Mouse (Mus musculus): ENCODE measurements around the gene Tmtc4. TPM values are rescaled to one million over a fixed set of nuclear protein-coding genes. Genes with fewer than 3 reads are reported as not detected.
A peak's percentile ranks its signal among the peaks of the same experiment; 100 is the strongest.

Tmtc4 gene
- 32.4 and 39.9 TPM in 2 replicates for polyA plus RNA-seq (2015; fragmentation: Nextera tagmentation; extraction: Ambion mirVana)

DNA sequence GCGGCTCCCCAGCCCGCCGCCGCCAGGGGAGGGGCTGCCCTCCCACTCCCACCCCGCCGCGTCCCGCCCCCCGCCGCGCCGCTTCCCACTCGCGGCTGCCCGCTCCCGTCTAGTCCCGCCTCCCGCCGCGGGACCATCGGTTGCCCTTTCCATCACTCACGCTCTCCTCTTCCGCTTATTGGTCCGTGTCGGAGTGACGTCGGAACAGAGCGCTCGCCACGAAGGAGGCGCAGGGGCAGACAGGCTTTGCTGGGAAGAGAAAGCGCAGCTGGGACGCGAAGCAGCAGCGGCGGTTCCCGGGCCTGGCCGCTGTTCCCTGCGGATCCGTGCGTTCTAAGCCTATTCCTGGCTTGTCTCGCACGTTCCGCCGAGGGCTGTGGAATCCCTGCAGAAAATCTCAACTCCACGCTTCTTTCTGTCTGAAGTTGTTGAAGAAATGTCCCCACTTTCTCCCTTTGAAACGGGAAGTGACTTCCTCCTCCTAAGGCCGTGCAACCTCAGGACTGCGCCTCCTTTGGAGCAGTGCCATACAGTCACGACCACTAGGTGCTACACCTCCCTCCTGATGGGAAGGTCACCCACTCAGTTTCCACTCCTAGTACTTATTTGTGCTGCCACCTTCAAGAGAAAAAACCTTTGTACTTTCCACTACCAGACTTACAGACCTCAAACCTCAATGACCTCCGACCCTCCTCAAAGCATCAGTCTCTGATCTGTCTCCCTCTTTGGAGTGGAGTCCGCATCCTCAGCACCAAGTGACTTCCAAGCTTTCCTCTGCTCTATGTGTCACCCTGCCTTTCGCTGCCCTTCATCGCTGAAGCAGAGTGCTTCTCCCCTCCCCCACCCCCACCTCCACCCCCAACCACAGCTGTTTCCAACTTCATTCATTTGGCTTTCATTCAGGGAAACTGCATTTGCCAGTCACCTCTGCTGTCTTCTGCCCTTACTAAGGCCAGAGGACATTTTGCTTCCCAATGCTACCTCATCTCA, at the start of gene Tmtc4:
Gene Tmtc4, minus strand, starts transcription at position 810 of the 990 bp plus-strand sequence.
- WGBS, result under 1% methylated on average over 37 of the region's 54 CpGs
- ATAC-seq, result peak; percentile 99

DNA sequence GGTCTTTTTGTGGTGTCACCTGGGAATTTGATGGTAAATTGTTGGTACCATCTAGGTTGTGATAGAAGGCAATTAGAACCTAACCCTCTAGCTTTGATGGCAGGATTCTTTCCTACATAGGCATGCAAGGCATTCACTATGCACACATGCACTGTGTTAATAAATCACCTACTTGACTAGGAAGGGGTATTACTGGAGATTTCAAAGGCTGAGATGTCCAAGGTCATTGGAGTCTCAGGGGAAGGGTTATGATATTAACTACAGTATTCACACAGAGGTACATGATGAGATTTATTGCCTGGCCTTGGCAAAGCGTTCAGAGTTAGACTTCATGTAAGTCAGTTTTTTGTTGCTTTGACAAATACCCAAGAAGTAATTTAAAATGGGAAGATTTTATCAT, 48.6 kb upstream of the Tmtc4 start:
- Histone ChIP-seq H3K9me3 (replicated peaks) (0 out of 2 replicates have a peak, but pooled peaks cover 3% of the 10 kb centered on the region), H3K4me1 (no peaks in the 10 kb centered on the region), H3K27ac (no peak overlapping the region), H3K4me3 (no peak overlapping the region), H3K27me3 (no peaks in the 10 kb centered on the region), H3K36me3 (ENCODE audit: poor library complexity, severe bottlenecking) (no peaks in the 10 kb centered on the region), H3K9ac (no peak overlapping the region), H3K4me2 (no peak overlapping the region)
- 89% methylated on average over 1 of the region's 1 CpGs for WGBS
- no peak for ATAC-seq

More for the DNA sequence above, at the start of gene Tmtc4:
- H3K27me3 ChIP-seq, result no peaks in the 10 kb centered on the region
- peak within 1 kb of the TSS; percentile 87 for H3K9ac ChIP-seq
- H3K27ac ChIP-seq, result peak within 1 kb of the TSS; percentile 92
- no peaks in the 10 kb centered on the region for H3K36me3 ChIP-seq (ENCODE audit: poor library complexity, severe bottlenecking)
- H3K4me3 ChIP-seq, result peak within 1 kb of the TSS; percentile 84
- H3K4me2 ChIP-seq, result peak within 1 kb of the TSS; percentile 91
- no peaks in the 10 kb centered on the region for H3K9me3 ChIP-seq (replicated peaks)
- peaks cover 18% of the 10 kb centered on the region for H3K4me1 ChIP-seq

DNA sequence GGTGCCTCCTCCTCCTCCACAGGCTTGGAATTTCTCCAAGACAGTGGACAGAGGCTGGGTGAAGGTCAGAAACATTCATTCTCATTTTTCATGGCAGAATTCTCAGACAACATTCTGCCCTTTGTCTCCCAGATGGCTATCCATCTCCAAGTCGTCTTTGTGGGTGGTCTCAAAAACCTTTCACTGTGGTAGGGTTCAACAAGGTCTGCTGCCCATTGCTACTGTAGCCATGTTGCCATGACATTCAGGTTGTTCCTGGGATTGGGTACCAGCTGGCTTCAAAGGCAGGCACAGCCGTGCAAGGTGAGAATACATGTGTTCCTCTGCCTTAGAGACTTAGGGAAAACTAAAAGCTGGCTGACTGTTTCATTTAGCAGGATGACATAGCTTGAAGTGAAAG, 44.0 kb upstream of the Tmtc4 start:
- 86% methylated on average over 2 of the region's 2 CpGs for WGBS
- H3K27me3 ChIP-seq, result no peaks in the 10 kb centered on the region

DNA sequence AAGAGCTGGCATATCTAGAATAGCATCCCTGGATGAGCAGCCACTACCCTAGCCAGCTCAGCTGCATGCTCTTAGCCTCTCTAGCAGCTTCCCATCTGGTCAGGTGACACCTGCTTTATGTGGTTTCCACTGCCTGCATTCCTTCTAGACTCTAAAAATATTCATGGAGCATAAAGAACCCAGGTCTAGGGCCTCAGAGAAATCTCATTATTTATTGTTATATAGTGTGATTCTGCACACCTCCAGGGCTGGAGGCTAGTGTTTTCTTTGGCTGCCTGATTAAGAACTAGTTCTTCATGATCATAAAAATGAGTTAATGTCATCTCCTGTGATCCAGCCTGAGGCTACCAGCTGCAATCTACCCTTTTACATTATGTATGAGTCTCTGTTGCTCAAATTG, 39.1 kb upstream of the Tmtc4 start:
- no peak overlapping the region for H3K4me3 ChIP-seq
- H3K9me3 ChIP-seq (replicated peaks), result no peaks in the 10 kb centered on the region
- no peaks in the 10 kb centered on the region for H3K4me1 ChIP-seq
- no peak overlapping the region for H3K27ac ChIP-seq
- no peak overlapping the region for H3K4me2 ChIP-seq
- no peak for ATAC-seq
- H3K36me3 ChIP-seq (ENCODE audit: poor library complexity, severe bottlenecking), result no peaks in the 10 kb centered on the region
- no peak overlapping the region for H3K9ac ChIP-seq
- no peaks in the 10 kb centered on the region for H3K27me3 ChIP-seq

More for the DNA sequence above, 44.0 kb upstream of the Tmtc4 start:
- H3K4me1 ChIP-seq, result no peaks in the 10 kb centered on the region
- no peak overlapping the region for H3K4me2 ChIP-seq
- no peaks in the 10 kb centered on the region for H3K36me3 ChIP-seq (ENCODE audit: poor library complexity, severe bottlenecking)
- no peak overlapping the region for H3K9ac ChIP-seq
- ATAC-seq, result no peak
- H3K4me3 ChIP-seq, result no peak overlapping the region
- H3K27ac ChIP-seq, result no peak overlapping the region
- 0 out of 2 replicates have a peak, but pooled peaks cover 3% of the 10 kb centered on the region for H3K9me3 ChIP-seq (replicated peaks)

DNA sequence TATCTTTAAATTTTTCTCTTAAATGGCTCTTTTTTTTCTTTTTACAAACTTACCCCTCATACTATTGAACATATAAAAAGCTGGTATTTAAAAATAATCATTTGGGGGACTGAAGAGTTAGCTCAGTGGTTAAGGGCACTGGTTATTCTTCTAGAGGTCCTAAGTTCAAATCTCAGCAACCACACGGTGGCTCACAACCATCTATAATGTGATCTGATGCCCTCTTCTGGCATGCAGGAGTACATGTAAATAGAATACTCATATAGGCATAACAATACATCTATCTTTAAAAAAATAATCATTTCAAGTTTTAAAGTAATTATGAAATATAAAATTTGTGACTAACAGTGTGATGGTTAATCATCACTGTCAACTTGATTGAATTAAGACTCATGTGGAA, 32.5 kb upstream of the Tmtc4 start:
- Histone ChIP-seq H3K9ac (no peak overlapping the region), H3K4me3 (no peak overlapping the region), H3K9me3 (replicated peaks) (no peaks in the 10 kb centered on the region), H3K4me1 (no peaks in the 10 kb centered on the region), H3K4me2 (no peak overlapping the region), H3K27ac (no peak overlapping the region), H3K36me3 (ENCODE audit: poor library complexity, severe bottlenecking) (no peaks in the 10 kb centered on the region), H3K27me3 (no peaks in the 10 kb centered on the region)
- ATAC-seq, result no peak
- WGBS, result 93% methylated on average over 1 of the region's 1 CpGs

DNA sequence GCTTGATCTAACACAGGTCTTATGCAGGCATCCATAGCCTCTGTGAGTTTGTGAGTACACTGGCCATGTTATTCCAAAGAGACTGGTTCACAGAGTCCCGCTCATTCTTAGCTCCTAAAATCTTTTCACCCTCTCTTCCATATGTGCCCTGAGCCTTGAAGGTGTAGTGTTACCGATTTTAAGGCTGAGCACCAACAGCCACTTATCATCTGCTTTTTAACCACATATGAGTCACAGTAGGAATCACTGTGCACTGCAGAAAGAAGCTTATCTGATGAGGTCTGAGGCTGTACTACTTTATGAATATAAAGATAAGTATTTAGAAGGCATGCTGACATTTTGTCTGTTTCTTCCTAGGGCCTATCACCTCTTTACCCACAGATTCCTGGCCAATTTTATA, 31.9 kb upstream of the Tmtc4 start:
- H3K9me3 ChIP-seq (replicated peaks), result no peaks in the 10 kb centered on the region
- H3K27ac ChIP-seq, result no peak overlapping the region
- WGBS, result 89% methylated on average over 2 of the region's 2 CpGs
- H3K27me3 ChIP-seq, result no peaks in the 10 kb centered on the region
- no peak overlapping the region for H3K4me2 ChIP-seq
- ATAC-seq, result no peak
- H3K4me3 ChIP-seq, result no peak overlapping the region
- H3K36me3 ChIP-seq (ENCODE audit: poor library complexity, severe bottlenecking), result no peaks in the 10 kb centered on the region
- no peak overlapping the region for H3K9ac ChIP-seq
- no peaks in the 10 kb centered on the region for H3K4me1 ChIP-seq

DNA sequence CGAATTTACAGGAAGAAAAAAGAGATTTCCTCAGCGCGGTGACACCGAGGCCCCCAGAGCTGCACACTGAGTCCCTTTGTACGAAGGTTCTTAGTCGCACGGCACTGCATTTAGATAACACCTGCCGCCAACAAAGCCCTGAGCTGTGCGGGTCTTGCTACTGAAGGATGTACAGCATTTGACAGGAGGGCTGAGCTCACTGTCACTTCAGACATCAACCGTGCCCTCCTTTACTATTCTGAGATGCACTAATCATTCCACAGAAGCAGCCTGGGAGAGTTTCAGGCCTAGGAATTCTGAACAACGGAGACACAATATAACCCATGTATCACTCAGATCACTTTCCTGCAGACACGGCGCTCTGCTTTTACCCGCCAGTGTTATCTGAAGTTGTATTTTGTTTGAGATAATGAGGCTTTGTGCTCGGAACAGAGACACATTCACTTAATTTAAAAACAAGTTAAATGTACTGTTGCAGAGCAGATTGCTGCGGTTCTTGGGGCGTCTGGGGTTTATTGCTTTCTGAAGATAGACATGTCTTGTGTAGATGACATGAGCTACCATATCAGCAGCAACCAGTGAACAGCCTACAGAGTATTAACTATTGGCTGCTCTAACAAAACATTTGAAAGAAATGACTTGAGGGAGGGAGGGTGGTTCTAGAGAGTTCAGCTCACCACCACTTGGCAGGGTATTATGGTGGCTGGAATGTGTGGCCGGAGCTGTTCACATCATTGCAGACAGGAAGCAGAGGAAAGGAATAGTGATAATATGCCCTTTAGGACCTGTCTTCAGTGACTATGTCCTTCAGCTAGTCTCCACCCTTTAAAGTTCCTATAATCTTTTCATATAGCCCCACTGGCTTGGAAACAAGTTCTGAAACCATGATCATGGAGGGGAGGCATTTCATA, 25.5 kb upstream of the Tmtc4 start:
- Histone ChIP-seq H3K4me3 (no peak overlapping the region), H3K4me2 (0 out of 2 replicates have a peak overlapping the region, but pooled peaks have one; percentile 2), H3K36me3 (ENCODE audit: poor library complexity, severe bottlenecking) (no peaks in the 10 kb centered on the region), H3K4me1 (peaks cover 15% of the 10 kb centered on the region), H3K9ac (0 out of 2 replicates have a peak overlapping the region, but pooled peaks have one; percentile 38), H3K9me3 (replicated peaks) (no peaks in the 10 kb centered on the region), H3K27me3 (no peaks in the 10 kb centered on the region), H3K27ac (peak overlapping the region; percentile 60)
- WGBS, result 35% methylated on average over 18 of the region's 18 CpGs
- peak; percentile 87 for ATAC-seq

DNA sequence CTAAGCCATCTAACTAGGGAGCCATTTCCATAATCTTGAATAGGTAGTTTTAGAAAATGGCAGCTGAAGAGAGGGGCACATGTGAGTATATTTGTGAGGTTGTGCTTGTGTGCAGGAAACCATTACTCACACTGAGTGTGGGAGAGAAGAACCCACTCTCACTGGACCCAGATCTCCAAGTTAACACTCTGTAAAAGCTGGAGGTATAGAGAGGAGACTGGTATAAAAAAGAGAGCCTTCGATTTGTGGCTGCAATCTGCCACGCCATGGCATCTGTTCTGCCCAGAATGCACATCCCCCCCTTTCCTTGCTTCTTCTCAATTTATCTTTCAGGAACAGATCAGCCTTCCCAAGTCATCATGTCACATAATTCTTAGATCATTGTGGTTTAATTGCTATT, 24.8 kb upstream of the Tmtc4 start:
- 63% methylated on average over 2 of the region's 2 CpGs for WGBS
- no peak overlapping the region for H3K9ac ChIP-seq
- H3K9me3 ChIP-seq (replicated peaks), result no peaks in the 10 kb centered on the region
- peaks cover 15% of the 10 kb centered on the region for H3K4me1 ChIP-seq
- H3K4me3 ChIP-seq, result no peak overlapping the region
- H3K27ac ChIP-seq, result peak overlapping the region; percentile 60
- peak; percentile 72 for ATAC-seq
- H3K36me3 ChIP-seq (ENCODE audit: poor library complexity, severe bottlenecking), result no peaks in the 10 kb centered on the region
- H3K27me3 ChIP-seq, result no peaks in the 10 kb centered on the region
- H3K4me2 ChIP-seq, result 0 out of 2 replicates have a peak overlapping the region, but pooled peaks have one; percentile 2

DNA sequence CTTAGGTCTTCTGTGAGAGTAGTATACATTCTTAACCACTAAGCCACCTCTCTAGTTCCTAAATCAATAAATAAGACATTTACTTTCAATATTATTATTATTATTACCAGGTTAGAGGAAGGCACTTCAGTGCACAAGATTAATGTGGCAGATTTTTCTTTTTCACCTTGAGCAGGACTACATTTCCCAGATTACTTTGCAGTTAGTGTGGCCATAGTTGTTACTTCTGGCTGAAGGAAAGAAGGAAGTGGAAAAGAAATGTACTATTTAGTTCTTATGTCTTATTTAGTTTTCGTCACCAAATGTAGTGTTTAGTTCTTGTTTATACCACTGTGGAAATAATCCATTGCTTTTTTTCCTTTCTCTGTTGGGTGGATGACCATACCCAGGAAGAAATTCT, 19.9 kb upstream of the Tmtc4 start:
- H3K4me2 ChIP-seq, result no peak overlapping the region
- no peak overlapping the region for H3K4me3 ChIP-seq
- no peaks in the 10 kb centered on the region for H3K9me3 ChIP-seq (replicated peaks)
- ATAC-seq, result no peak
- no peaks in the 10 kb centered on the region for H3K27me3 ChIP-seq
- no peak overlapping the region for H3K27ac ChIP-seq
- peaks cover 6% of the 10 kb centered on the region for H3K4me1 ChIP-seq
- WGBS, result 90% methylated on average over 1 of the region's 1 CpGs
- H3K36me3 ChIP-seq (ENCODE audit: poor library complexity, severe bottlenecking), result no peaks in the 10 kb centered on the region
- H3K9ac ChIP-seq, result no peak overlapping the region

DNA sequence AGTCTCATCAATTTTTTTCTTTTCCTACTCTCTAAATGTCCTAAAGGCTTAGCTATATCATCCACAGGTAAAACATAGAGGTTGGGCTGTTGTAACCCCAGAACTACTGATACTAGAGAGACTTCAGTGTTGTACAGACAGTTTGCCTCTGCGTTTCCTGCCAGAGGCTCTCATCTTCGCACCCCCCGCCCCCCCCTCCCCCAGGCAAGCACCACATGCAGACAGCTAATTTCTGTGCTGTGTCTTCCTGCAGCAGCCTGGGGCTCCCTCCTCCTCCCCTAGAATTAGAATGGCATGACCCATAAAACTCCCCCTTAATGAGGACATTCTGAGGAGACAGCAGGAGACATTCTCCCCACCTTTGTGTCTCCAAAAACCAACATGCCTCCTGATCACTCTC, 17.6 kb upstream of the Tmtc4 start:
- no peaks in the 10 kb centered on the region for H3K36me3 ChIP-seq (ENCODE audit: poor library complexity, severe bottlenecking)
- 54% methylated on average over 3 of the region's 3 CpGs for WGBS
- H3K9me3 ChIP-seq (replicated peaks), result no peaks in the 10 kb centered on the region
- no peak overlapping the region for H3K4me3 ChIP-seq
- H3K27ac ChIP-seq, result no peak overlapping the region
- ATAC-seq, result no peak
- H3K27me3 ChIP-seq, result no peaks in the 10 kb centered on the region
- H3K4me1 ChIP-seq, result no peaks in the 10 kb centered on the region
- H3K9ac ChIP-seq, result no peak overlapping the region
- no peak overlapping the region for H3K4me2 ChIP-seq

DNA sequence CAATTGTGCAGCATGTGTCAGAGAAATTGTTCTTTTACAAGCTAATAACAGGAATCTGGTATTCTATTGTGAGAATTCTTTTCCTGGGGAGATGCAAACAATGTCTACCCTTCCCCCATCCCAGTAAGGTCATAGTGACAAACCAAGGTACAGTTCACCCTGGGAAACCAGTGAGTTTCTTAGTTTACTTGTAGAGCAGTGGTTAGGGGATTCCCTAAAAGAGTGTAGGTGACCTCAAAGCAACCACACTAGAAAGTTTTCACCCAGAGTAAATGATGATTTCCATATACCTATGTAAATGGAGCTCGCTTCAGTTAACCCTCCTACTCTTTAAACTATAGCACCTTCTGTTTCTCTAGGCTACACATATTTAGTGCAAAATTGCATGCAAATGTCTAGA, 13.6 kb upstream of the Tmtc4 start:
- WGBS, result 86% methylated on average over 1 of the region's 1 CpGs
- H3K4me3 ChIP-seq, result no peak overlapping the region

DNA sequence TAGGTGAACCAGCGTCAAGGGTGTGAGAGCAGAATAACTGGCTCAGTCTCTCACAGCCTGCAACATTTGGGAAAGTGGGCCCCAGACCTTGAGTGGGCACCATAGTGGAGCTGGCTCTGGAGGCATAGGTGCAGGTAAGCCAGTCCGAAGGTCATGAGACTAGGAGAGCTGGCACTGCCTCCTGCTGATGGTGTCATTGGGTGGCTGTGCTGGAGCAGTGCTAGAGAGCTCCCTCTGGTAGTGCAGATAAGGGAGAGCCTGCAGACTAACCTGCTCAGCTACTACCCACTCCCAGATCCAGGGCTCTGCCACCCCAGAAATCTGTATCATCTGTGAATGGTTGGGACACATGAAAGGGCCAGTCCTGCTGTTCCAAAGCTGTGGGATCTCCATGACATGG, 10.1 kb upstream of the Tmtc4 start:
- Histone ChIP-seq H3K4me2 (no peak overlapping the region), H3K36me3 (ENCODE audit: poor library complexity, severe bottlenecking) (no peaks in the 10 kb centered on the region), H3K27ac (no peak overlapping the region), H3K9me3 (replicated peaks) (no peaks in the 10 kb centered on the region), H3K4me1 (no peaks in the 10 kb centered on the region), H3K4me3 (no peak overlapping the region), H3K9ac (no peak overlapping the region), H3K27me3 (no peaks in the 10 kb centered on the region)
- 87% methylated on average over 2 of the region's 2 CpGs for WGBS
- ATAC-seq, result no peak

More for the DNA sequence above, 13.6 kb upstream of the Tmtc4 start:
- no peak overlapping the region for H3K9ac ChIP-seq
- H3K27me3 ChIP-seq, result no peaks in the 10 kb centered on the region
- no peaks in the 10 kb centered on the region for H3K9me3 ChIP-seq (replicated peaks)
- H3K27ac ChIP-seq, result no peak overlapping the region
- no peaks in the 10 kb centered on the region for H3K36me3 ChIP-seq (ENCODE audit: poor library complexity, severe bottlenecking)
- H3K4me2 ChIP-seq, result no peak overlapping the region
- ATAC-seq, result no peak
- H3K4me1 ChIP-seq, result no peaks in the 10 kb centered on the region
